Mouse (Mus musculus) lung, adult 2 months (tissue): ENCODE measurements around the gene Zfp654.
A peak's percentile ranks its signal among the peaks of the same experiment; 100 is the strongest.

Source experiments
- CTCF ChIP-seq: fragments of 200-500 bp; IDR thresholded peaks from 2 replicates; pipeline ENCODE4 v1.5.1; 2011; ENCODE audit warnings: mild to moderate bottlenecking, low read length, control low read depth; ENCODE audit not compliant: insufficient read depth
- POLR2A ChIP-seq: fragments of 200-500 bp; IDR thresholded peaks from 2 replicates; pipeline ENCODE4 v1.6.1; 2011; ENCODE audit warnings: low read depth, mild to moderate bottlenecking, control low read depth, low read length, borderline replicate concordance; ENCODE audit errors: extremely low read depth

DNA sequence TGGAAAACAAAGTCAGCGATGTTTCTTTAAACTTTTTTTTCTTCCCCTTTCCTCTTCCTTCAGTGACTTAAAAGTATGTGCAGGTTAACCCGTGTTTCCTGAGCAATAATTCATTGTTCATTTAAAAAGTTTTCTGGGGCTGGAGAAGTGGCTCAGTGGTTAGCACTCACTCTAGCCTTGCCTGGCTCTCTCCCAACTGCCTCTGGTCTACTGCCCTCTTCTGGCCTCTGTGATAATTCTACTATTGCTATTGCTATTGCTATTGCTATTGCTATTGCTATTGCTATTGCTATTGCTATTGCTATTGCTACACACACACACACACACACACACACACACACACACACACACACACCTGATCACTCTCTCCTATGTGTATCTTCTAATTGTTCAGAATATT lies 47.6 kb upstream of the Zfp654 start:
- peak; percentile 50 for TF ChIP-seq CTCF
- no peak for TF ChIP-seq POLR2A
